8 mouse cellular contexts compared by ENCODE assay signal in the genomic region with DNA sequence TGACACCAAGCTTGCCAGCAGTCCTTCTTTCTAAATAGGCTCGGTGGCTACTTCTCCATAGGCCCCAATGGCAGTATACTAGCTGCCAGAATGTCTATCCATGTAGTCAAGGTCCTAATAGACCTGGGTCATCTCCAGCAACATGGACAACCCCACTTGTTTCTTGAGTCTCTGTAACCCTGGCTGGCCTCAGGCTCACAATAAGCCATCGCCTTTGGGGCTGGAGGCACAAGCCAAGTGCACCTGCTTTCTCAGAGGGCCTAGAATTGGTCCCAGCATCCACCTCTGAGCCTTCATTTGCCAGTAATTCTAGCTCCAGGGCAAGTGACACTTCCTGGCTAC. TPM values are rescaled to one million over a fixed set of nuclear protein-coding genes. Genes with fewer than 3 reads are reported as not detected.
DNase-seq lines count a peak whose midpoint lies in the region; ATAC-seq and TF ChIP-seq lines count a peak whose summit lies in the region.
"Had no signal": no experiment of that assay in that cellular context is flagged by ENCODE, and none has a peak within 500 bp of the region (broad histone marks: within the 10 kb centered on the region; RNA-seq: fewer than 3 reads in every experiment).

No protein-coding gene starts in this region.

- no peaks in the 10 kb centered on the region for H3K27me3 ChIP-seq in kidney, postnatal 0 days (ENCODE audit: insufficient read depth, low read length)
- H3K27me3 ChIP-seq in hindbrain, embryonic 13.5 days = no peaks in the 10 kb centered on the region
- no peaks in the 10 kb centered on the region for H3K27me3 ChIP-seq in limb, embryonic 15.5 days
- H3K27me3 ChIP-seq in neural tube, embryonic 14.5 days (ENCODE audit: control insufficient read depth, insufficient read depth, low read length) = no peaks in the 10 kb centered on the region

- no peaks in the 10 kb centered on the region for H3K4me1 ChIP-seq in kidney, postnatal 0 days (replicated peaks; ENCODE audit: insufficient read depth, low read length)
- H3K4me1 ChIP-seq in hindbrain, embryonic 13.5 days (replicated peaks) = peaks cover 20% of the 10 kb centered on the region
- H3K4me1 ChIP-seq in limb, embryonic 15.5 days = peaks cover 14% of the 10 kb centered on the region
- H3K4me1 ChIP-seq in neural tube, embryonic 14.5 days (ENCODE audit: control insufficient read depth, insufficient read depth, low read length) = peaks cover 11% of the 10 kb centered on the region

- H3K36me3 ChIP-seq in kidney, postnatal 0 days (ENCODE audit: insufficient read depth, low read length) = peaks cover 36% of the 10 kb centered on the region
- peaks cover 51% of the 10 kb centered on the region for H3K36me3 ChIP-seq in hindbrain, embryonic 13.5 days
- peaks cover 51% of the 10 kb centered on the region for H3K36me3 ChIP-seq in limb, embryonic 15.5 days
- H3K36me3 ChIP-seq in neural tube, embryonic 14.5 days (ENCODE audit: control insufficient read depth, insufficient read depth, low read length) = peaks cover 39% of the 10 kb centered on the region

- WGBS in kidney, postnatal 0 days = 39% methylated on average over 2 of the region's 2 CpGs
- WGBS in hindbrain, embryonic 13.5 days = 38% methylated on average over 2 of the region's 2 CpGs
- WGBS in limb, embryonic 15.5 days = 30% methylated on average over 2 of the region's 2 CpGs
- WGBS in neural tube, embryonic 14.5 days = 42% methylated on average over 2 of the region's 2 CpGs

- no peaks in the 10 kb centered on the region for H3K9me3 ChIP-seq in kidney, postnatal 0 days (replicated peaks; ENCODE audit: low read length)
- no peaks in the 10 kb centered on the region for H3K9me3 ChIP-seq in hindbrain, embryonic 13.5 days
- H3K9me3 ChIP-seq in limb, embryonic 15.5 days = no peaks in the 10 kb centered on the region
- no peaks in the 10 kb centered on the region for H3K9me3 ChIP-seq in neural tube, embryonic 14.5 days (ENCODE audit: control insufficient read depth, low read length)

- H3K27ac ChIP-seq in kidney, postnatal 0 days = no peak overlapping the region
- H3K27ac ChIP-seq in hindbrain, embryonic 13.5 days = no peak overlapping the region
- H3K27ac ChIP-seq in limb, embryonic 15.5 days = no peak overlapping the region
- no peak overlapping the region for H3K27ac ChIP-seq in neural tube, embryonic 14.5 days (ENCODE audit: low read depth, low read length)

- ATAC-seq in kidney, postnatal 0 days (replicated peaks; ENCODE audit: low FRiP score, low read depth) = no peak
- ATAC-seq in hindbrain, embryonic 13.5 days (ENCODE audit: low FRiP score) = no peak
- no peak for ATAC-seq in limb, embryonic 15.5 days (ENCODE audit: insufficient number of reproducible peaks, low FRiP score, low TSS enrichment, low read depth)
- ATAC-seq in neural tube, embryonic 14.5 days (ENCODE audit: low read depth) = no peak

- no peak overlapping the region for H3K4me3 ChIP-seq in kidney, postnatal 0 days (replicated peaks; ENCODE audit: low read depth, low read length)
- H3K4me3 ChIP-seq in hindbrain, embryonic 13.5 days = no peak overlapping the region
- peak overlapping the region; percentile 86; the same call in 1 of the 2 replicates for H3K4me3 ChIP-seq in limb, embryonic 15.5 days
- no peak overlapping the region for H3K4me3 ChIP-seq in neural tube, embryonic 14.5 days (ENCODE audit: low read depth, low read length)

- no peak for DNase-seq in kidney, postnatal 0 days (ENCODE audit: low spot score)
- no peak for DNase-seq in kidney, adult 11 months
- no peak for DNase-seq in thymus, postnatal 36 days
- DNase-seq in urinary bladder, adult 18-20 months (ENCODE audit: low spot score in 2 of 2) = no peak
- DNase-seq: kidney, adult 18-20 months had no signal

- no peak overlapping the region for H3K9ac ChIP-seq in kidney, postnatal 0 days (ENCODE audit: low read depth, low read length)
- no peak overlapping the region for H3K9ac ChIP-seq in hindbrain, embryonic 13.5 days
- H3K9ac ChIP-seq in limb, embryonic 15.5 days = no peak overlapping the region
- no peak overlapping the region for H3K9ac ChIP-seq in neural tube, embryonic 14.5 days (replicated peaks; ENCODE audit: low read depth, low read length)

- TF ChIP-seq CTCF in kidney, postnatal 0 days (IDR thresholded peaks at IDR 0.05; ENCODE audit: low read depth) = no peak

- H3K4me2 ChIP-seq in kidney, postnatal 0 days (ENCODE audit: low read length) = peak overlapping the region; percentile 90; the same call in 1 of the 2 replicates
- peak overlapping the region; percentile 95 for H3K4me2 ChIP-seq in hindbrain, embryonic 13.5 days
- H3K4me2 ChIP-seq in limb, embryonic 15.5 days = peak overlapping the region; percentile 56; the same call in 1 of the 2 replicates
- H3K4me2 ChIP-seq in neural tube, embryonic 14.5 days (ENCODE audit: low read depth, low read length) = peak overlapping the region; percentile 95; the same call in 1 of the 2 replicates

RNA-seq across cellular contexts. Expression of a gene that starts 1.7 kb away (rescaled TPM):
- 143 and 151 TPM in 2 replicates for polyA plus RNA-seq in kidney, postnatal 0 days (2015; fragmentation: Nextera tagmentation; extraction: Ambion mirVana)
- polyA plus RNA-seq in hindbrain, embryonic 13.5 days (2015; fragmentation: Nextera tagmentation; extraction: Ambion mirVana) = 49.4 and 58.4 TPM in 2 replicates
- 78.8 and 86.0 TPM in 2 replicates for polyA plus RNA-seq in limb, embryonic 15.5 days (2015; fragmentation: Nextera tagmentation; extraction: Ambion mirVana)
- 58.3 and 60.4 TPM in 2 replicates for polyA plus RNA-seq in neural tube, embryonic 14.5 days (2014; fragmentation: Nextera tagmentation; extraction: Ambion mirVana)

RNA-seq across cellular contexts. Expression of a gene that starts 8.4 kb away (rescaled TPM):
- polyA plus RNA-seq in kidney, postnatal 0 days (2015; fragmentation: Nextera tagmentation; extraction: Ambion mirVana) = 138 and 147 TPM in 2 replicates
- polyA plus RNA-seq in hindbrain, embryonic 13.5 days (2015; fragmentation: Nextera tagmentation; extraction: Ambion mirVana) = 92.8 and 113 TPM in 2 replicates
- 151 and 154 TPM in 2 replicates for polyA plus RNA-seq in limb, embryonic 15.5 days (2015; fragmentation: Nextera tagmentation; extraction: Ambion mirVana)
- polyA plus RNA-seq in neural tube, embryonic 14.5 days (2014; fragmentation: Nextera tagmentation; extraction: Ambion mirVana) = 69.9 and 82.1 TPM in 2 replicates

RNA-seq across cellular contexts. Expression of a gene that starts 10.6 kb away (rescaled TPM):
- 0.12 and 0.14 TPM in 2 replicates for polyA plus RNA-seq in kidney, postnatal 0 days (2015; fragmentation: Nextera tagmentation; extraction: Ambion mirVana)
- polyA plus RNA-seq in hindbrain, embryonic 13.5 days (2015; fragmentation: Nextera tagmentation; extraction: Ambion mirVana) = 0.26 and 0.40 TPM in 2 replicates
- polyA plus RNA-seq in limb, embryonic 15.5 days (2015; fragmentation: Nextera tagmentation; extraction: Ambion mirVana) = 0.17 and 0.33 TPM in 2 replicates
- 0.32 TPM in 1 of 2 replicates, not detected in the other for polyA plus RNA-seq in neural tube, embryonic 14.5 days (2014; fragmentation: Nextera tagmentation; extraction: Ambion mirVana)

RNA-seq across cellular contexts. Expression of a gene that starts 22.1 kb away (rescaled TPM):
- 59.9 and 64.7 TPM in 2 replicates for polyA plus RNA-seq in kidney, postnatal 0 days (2015; fragmentation: Nextera tagmentation; extraction: Ambion mirVana)
- 66.1 and 67.1 TPM in 2 replicates for polyA plus RNA-seq in hindbrain, embryonic 13.5 days (2015; fragmentation: Nextera tagmentation; extraction: Ambion mirVana)
- 78.0 and 83.6 TPM in 2 replicates for polyA plus RNA-seq in limb, embryonic 15.5 days (2015; fragmentation: Nextera tagmentation; extraction: Ambion mirVana)
- polyA plus RNA-seq in neural tube, embryonic 14.5 days (2014; fragmentation: Nextera tagmentation; extraction: Ambion mirVana) = 62.5 and 65.8 TPM in 2 replicates

RNA-seq across cellular contexts. Expression of a gene that starts 45.1 kb away (rescaled TPM):
- 9.0 and 10.6 TPM in 2 replicates for polyA plus RNA-seq in kidney, postnatal 0 days (2015; fragmentation: Nextera tagmentation; extraction: Ambion mirVana)
- polyA plus RNA-seq in hindbrain, embryonic 13.5 days (2015; fragmentation: Nextera tagmentation; extraction: Ambion mirVana) = 0.90 and 1.5 TPM in 2 replicates
- 1.5 and 2.5 TPM in 2 replicates for polyA plus RNA-seq in limb, embryonic 15.5 days (2015; fragmentation: Nextera tagmentation; extraction: Ambion mirVana)
- 2.1 TPM in 2 replicates for polyA plus RNA-seq in neural tube, embryonic 14.5 days (2014; fragmentation: Nextera tagmentation; extraction: Ambion mirVana)
